Mouse (Mus musculus) heart, embryonic 11.5 days (tissue): Measurements from ENCODE around the gene 1700025G04Rik. TPM values are rescaled to one million over a fixed set of nuclear protein-coding genes. Genes with fewer than 3 reads are reported as not detected.
"Not testable (repeated sequence)": the region's sequence is repeated elsewhere in the genome, so short reads cannot be mapped to it uniquely, and the experiment has no call there.

Experiments used
- ATAC-seq: fragments of 200-750 bp; cut with Nextera tagmentation; replicated peaks from 2 replicates; pipeline ENCODE4 v1.8.0; 2017; ENCODE audit warnings: moderate library complexity; ENCODE audit not compliant: insufficient number of reproducible peaks, low FRiP score, low TSS enrichment
- H3K27ac ChIP-seq: fragments of 300-500 bp; sonication (generic); 2 replicates; pipeline ENCODE4 v1.5.1; 2014; ENCODE audit warnings: mild to moderate bottlenecking, low read depth, low read length
- H3K27me3 ChIP-seq: fragments of 300-500 bp; sonication (generic); 2 replicates; pipeline ENCODE4 v1.6.1; 2014; ENCODE audit warnings: mild to moderate bottlenecking, low read length, mixed read lengths; ENCODE audit not compliant: control insufficient read depth, insufficient read depth
- H3K36me3 ChIP-seq: fragments of 300-500 bp; sonication (generic); 2 replicates; pipeline ENCODE4 v1.6.1; 2014; ENCODE audit warnings: mild to moderate bottlenecking, low read length, moderate library complexity, mixed read lengths; ENCODE audit not compliant: control insufficient read depth, insufficient read depth
- H3K4me1 ChIP-seq: fragments of 300-500 bp; sonication (generic); 2 replicates; pipeline ENCODE4 v1.6.1; 2014; ENCODE audit warnings: low read length; ENCODE audit not compliant: control insufficient read depth, insufficient read depth
- H3K4me2 ChIP-seq: fragments of 300-500 bp; sonication (generic); 2 replicates; pipeline ENCODE4 v1.6.1; 2014; ENCODE audit warnings: mild to moderate bottlenecking, moderate library complexity
- H3K4me3 ChIP-seq: fragments of 300-500 bp; sonication (generic); 2 replicates; pipeline ENCODE4 v1.5.1; 2014; ENCODE audit warnings: low read depth, low read length
- H3K9ac ChIP-seq: fragments of 300-500 bp; sonication (generic); 2 replicates; pipeline ENCODE4 v1.6.1; 2014; ENCODE audit warnings: mild to moderate bottlenecking, low read depth, low read length, moderate library complexity
- H3K9me3 ChIP-seq: fragments of 300-500 bp; sonication (generic); replicated peaks from 2 replicates; pipeline ENCODE4 v1.6.1; 2016; ENCODE audit warnings: low read length; ENCODE audit not compliant: control insufficient read depth
- WGBS: fragments of 180-500 bp; shearing (Covaris S2); extraction: QIAGEN DNeasy Blood & Tissue Kit; methylation state at CpG from one replicate; pipeline ENCODE4 v1.1.7; 2014; ENCODE audit not compliant: insufficient replicate concordance; 5-methylcytosine and 5-hydroxymethylcytosine counted together
- polyA plus RNA-seq: library from polyadenylated mRNA; unstranded; fragments of >200 nt; fragmentation: Nextera tagmentation; extraction: Ambion mirVana; gene quantifications from 2 replicates; pipeline ENCODE4 v1.2.1, GENCODE M21; 2014

Gene 1700025G04Rik
- polyA plus RNA-seq, 1 experiment from 2014 or later, result 25.0 TPM

DNA sequence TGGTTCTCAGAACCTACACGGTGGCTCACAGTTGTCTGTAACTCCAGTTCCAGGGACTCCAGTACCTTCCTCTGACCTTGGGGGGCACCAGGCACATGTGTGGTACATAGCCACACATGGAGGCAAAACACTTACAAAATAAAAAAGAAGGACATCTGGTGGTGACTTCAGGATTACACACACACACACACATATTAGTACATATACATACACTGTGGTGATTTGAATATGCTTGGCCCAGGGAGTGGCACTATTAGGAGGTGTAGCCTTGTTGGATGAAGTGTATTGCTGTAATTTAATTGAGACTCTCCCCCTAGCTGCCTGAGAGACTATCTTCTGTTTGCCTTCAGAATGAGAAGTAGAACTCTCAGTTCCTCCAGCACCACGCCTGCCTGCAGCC is 241.6 kb downstream of the 1700025G04Rik start:
- Histone ChIP-seq H3K4me2 (no peak overlapping the region), H3K9me3 (no peaks in the 10 kb centered on the region), H3K36me3 (no peaks in the 10 kb centered on the region), H3K4me3 (no peak overlapping the region), H3K4me1 (no peaks in the 10 kb centered on the region), H3K27me3 (no peaks in the 10 kb centered on the region), H3K27ac (no peak overlapping the region), H3K9ac (no peak overlapping the region)
- ATAC-seq, result no peak
- WGBS, result 84% methylated on average over 2 of the region's 2 CpGs

DNA sequence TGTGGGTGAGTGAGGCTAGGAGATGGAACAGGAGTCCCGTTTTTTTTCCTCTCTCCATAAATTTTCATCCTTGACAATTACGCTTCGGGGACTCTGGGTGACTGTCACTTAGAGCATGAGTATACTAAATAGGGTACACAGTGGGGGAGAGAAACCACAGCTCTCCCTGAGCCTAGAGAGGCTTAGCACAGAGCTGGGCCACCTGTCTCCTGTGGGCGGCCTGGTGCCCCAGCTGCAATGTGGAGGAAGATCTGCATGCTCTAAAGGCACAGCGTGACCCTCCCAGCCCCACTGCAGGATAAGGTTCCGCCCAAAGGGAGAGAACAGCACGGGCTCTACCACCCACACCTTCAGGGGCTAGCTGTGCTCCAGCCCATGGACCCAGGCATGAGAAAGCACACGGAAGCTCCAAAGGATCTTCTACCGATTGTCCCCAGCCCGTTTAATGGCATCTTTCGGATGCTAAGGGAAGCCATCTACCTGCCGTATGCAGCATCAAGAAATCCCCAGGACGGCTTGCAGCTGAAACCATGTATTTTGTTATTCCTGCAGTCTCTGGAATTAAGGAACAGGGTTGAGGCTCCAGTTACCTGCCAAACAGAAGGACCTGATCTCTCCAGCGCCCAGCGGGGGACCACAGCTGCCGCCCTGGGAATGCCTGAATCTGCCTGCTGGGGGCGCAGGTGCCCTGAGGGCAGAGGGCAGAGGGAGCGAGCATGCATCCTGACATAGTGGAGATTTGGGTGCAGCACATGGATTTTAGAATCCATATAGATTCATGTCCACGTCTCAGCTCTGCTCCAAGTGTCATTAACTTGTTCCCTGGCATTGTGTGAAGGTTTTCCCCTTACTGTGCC is 243.8 kb downstream of the 1700025G04Rik start:
- no peak for ATAC-seq
- Histone ChIP-seq H3K27ac (no peak overlapping the region), H3K36me3 (no peaks in the 10 kb centered on the region), H3K9me3 (no peaks in the 10 kb centered on the region), H3K27me3 (no peaks in the 10 kb centered on the region), H3K4me2 (no peak overlapping the region), H3K4me3 (no peak overlapping the region), H3K4me1 (no peaks in the 10 kb centered on the region), H3K9ac (no peak overlapping the region)
- 56% methylated on average over 19 of the region's 19 CpGs for WGBS

DNA sequence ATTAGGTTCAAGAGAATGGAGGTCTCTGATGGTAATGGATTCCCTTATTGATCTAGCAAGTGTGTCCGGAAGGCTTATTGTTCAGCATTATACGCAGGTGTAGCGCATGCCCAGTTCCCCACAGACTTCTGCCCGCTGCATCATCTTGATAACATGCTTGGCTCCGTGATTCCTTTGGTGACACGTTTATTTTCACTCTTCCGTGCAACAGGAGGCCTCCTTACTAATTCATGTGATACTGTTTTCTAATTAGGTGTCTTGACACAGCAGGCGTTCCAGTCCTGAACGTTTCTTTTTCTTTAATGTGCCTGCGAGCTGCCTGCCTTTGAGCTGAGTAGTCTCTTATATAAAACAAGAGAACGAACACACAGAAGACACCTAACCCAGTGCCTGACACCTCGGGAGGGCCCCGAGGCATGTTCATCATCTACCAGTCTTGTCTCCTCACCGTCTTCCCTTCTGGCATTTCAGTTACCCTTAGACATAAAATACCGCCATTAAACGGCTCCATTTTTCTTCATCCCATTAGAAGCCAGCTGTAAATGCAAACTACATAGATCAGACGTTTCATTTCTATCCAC is 244.6 kb downstream of the 1700025G04Rik start:
- WGBS, result 82% methylated on average over 17 of the region's 17 CpGs
- H3K27ac ChIP-seq, result no peak overlapping the region
- no peak overlapping the region for H3K9ac ChIP-seq
- no peak for ATAC-seq
- H3K9me3 ChIP-seq, result no peaks in the 10 kb centered on the region
- H3K36me3 ChIP-seq, result no peaks in the 10 kb centered on the region
- H3K4me1 ChIP-seq, result no peaks in the 10 kb centered on the region
- H3K4me2 ChIP-seq, result no peak overlapping the region
- no peak overlapping the region for H3K4me3 ChIP-seq
- no peaks in the 10 kb centered on the region for H3K27me3 ChIP-seq

DNA sequence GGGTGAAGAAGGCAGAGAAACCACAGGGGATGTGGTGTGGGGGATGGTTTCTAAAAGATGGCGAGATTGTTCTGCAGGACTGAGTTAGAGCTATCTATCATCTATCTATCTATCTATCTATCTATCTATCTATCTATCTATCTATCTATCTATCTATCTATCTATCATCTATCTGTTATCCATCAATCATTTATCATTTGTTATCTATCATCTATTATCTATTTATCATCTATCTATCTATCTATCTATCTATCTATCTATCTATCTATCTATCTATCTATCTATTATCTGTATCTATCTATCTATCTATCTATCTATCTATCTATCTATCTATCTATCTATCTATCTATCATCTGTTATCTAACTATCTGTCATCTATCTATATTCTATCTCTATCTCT is 249.6 kb downstream of the 1700025G04Rik start:
- not testable (repeated sequence) for H3K9ac ChIP-seq, H3K27me3 ChIP-seq, H3K27ac ChIP-seq, H3K9me3 ChIP-seq, ATAC-seq, H3K4me2 ChIP-seq, H3K36me3 ChIP-seq, H3K4me1 ChIP-seq, H3K4me3 ChIP-seq
- 89% methylated on average over 1 of the region's 1 CpGs for WGBS

DNA sequence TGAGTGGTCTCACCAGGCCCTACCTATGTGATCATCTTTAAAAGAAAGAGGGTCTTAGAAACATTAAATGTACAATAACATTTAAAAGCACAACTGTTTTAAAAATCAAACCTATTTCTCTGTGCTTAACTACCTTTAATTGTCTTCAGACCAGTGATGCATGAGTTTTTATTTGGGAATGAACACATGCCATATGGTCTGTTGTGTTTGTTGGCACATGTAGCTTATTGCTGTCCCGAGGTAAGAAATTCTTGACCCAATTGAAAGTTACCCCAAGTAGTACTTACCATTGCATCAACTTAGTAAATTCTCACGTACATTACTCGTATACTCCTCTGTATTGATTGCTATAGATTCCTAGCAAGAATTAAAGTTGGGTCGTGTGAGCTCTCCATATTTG is 254.7 kb downstream of the 1700025G04Rik start:
- Histone ChIP-seq H3K4me2 (no peak overlapping the region), H3K27ac (no peak overlapping the region), H3K4me3 (no peak overlapping the region), H3K36me3 (no peaks in the 10 kb centered on the region), H3K9me3 (no peaks in the 10 kb centered on the region; the same call in 1 of the 2 replicates), H3K27me3 (no peaks in the 10 kb centered on the region), H3K9ac (no peak overlapping the region), H3K4me1 (no peaks in the 10 kb centered on the region)
- WGBS, result 85% methylated on average over 4 of the region's 4 CpGs
- ATAC-seq, result no peak

DNA sequence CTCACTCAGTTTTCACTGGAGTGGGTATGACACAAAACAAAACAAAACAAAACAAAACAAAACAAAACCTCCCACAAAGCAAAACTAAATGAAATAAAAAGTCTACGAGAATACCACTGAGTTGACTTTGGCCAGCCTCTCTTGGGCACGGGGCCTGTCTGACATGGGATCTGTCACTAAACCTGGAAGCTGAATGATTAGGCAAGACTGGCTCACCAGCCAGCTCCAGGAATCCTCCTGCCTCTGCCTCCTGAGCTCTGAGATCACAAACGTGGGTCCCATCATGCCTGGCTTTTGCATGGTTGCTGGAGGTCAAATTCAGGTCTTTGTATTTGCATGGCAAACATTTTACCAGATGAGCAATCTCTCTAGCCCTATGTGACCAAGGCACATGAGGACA is 258.1 kb downstream of the 1700025G04Rik start:
- Histone ChIP-seq H3K27me3 (no peaks in the 10 kb centered on the region), H3K9me3 (no peaks in the 10 kb centered on the region; the same call in 1 of the 2 replicates), H3K4me3 (no peak overlapping the region), H3K4me1 (no peaks in the 10 kb centered on the region), H3K27ac (no peak overlapping the region), H3K36me3 (no peaks in the 10 kb centered on the region), H3K9ac (no peak overlapping the region), H3K4me2 (no peak overlapping the region)
- no peak for ATAC-seq
- WGBS, result 82% methylated on average over 3 of the region's 3 CpGs

DNA sequence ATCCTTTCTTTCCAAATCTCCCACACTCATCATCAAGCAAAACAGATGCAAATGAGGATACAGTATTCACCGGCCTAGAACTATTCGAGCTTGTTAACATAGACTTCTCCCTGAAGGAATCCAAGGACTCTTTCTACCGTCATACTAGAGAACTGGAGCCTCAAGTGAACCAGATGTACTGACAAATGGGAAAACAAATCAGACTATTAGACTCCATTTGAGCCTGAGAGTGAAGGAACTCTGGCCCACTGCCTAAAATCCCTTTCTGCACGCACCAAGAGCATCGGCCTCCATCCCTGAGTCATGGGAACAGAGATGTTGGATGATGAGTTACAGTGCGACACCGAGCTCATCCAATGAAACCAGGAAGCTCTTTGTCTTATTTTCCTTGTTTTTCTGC is 264.9 kb downstream of the 1700025G04Rik start:
- Histone ChIP-seq H3K9me3 (no peaks in the 10 kb centered on the region), H3K4me3 (no peak overlapping the region), H3K4me2 (no peak overlapping the region), H3K27ac (no peak overlapping the region), H3K9ac (no peak overlapping the region), H3K27me3 (no peaks in the 10 kb centered on the region), H3K4me1 (no peaks in the 10 kb centered on the region), H3K36me3 (no peaks in the 10 kb centered on the region)
- no peak for ATAC-seq
- 77% methylated on average over 7 of the region's 7 CpGs for WGBS

DNA sequence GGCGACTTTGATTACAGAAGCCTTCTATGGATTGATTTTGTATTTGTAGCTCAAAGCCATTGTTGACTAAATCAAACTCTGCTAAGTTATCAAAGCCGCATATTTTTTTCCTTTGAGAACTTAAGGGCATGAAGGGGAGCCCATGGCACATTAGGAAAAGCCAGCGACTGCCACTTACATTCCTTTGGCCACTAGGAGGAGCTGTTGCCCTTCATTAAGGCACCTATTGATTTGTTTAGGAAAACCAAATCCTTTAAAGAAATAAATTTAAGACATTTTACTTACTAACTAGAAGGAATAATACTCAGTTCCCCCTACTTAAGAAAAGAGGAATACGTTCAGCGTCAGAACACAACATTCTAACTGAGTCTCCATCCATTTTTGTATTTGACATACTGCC is 269.5 kb downstream of the 1700025G04Rik start:
- ATAC-seq, result no peak
- no peak overlapping the region for H3K27ac ChIP-seq
- no peak overlapping the region for H3K4me2 ChIP-seq
- 30% methylated on average over 5 of the region's 5 CpGs for WGBS
- no peaks in the 10 kb centered on the region for H3K9me3 ChIP-seq
- no peaks in the 10 kb centered on the region for H3K27me3 ChIP-seq
- no peaks in the 10 kb centered on the region for H3K4me1 ChIP-seq
- H3K36me3 ChIP-seq, result peaks cover 10% of the 10 kb centered on the region
- no peak overlapping the region for H3K4me3 ChIP-seq
- no peak overlapping the region for H3K9ac ChIP-seq

DNA sequence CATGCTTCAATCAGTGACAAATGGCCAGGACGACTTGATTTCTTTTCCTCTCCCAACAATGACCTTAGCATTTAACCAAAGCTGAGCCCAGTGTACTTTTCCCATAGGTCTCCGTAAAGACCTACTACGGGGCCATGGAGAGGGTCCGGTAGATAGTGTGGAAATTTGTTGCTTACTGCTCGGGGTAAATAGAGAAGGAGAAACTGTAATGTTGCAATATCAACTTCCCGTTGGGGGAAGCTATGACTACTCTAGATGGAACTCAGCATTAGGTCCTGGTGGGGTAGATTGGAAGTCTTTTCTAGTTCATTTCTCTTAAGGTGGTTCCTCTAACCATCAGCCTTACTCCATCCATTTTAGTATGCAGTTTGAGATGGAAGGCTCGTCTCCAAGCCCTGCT is 270.7 kb downstream of the 1700025G04Rik start:
- no peaks in the 10 kb centered on the region for H3K27me3 ChIP-seq
- H3K9me3 ChIP-seq, result no peaks in the 10 kb centered on the region
- no peaks in the 10 kb centered on the region for H3K4me1 ChIP-seq
- peaks cover 10% of the 10 kb centered on the region for H3K36me3 ChIP-seq
- H3K4me2 ChIP-seq, result no peak overlapping the region
- ATAC-seq, result no peak
- no peak overlapping the region for H3K4me3 ChIP-seq
- H3K27ac ChIP-seq, result no peak overlapping the region
- WGBS, result 92% methylated on average over 7 of the region's 7 CpGs
- H3K9ac ChIP-seq, result no peak overlapping the region
